Mouse (Mus musculus) gastrocnemius, postnatal 14 days (tissue): ENCODE results near the gene Etl4. TPM values are rescaled to one million over a fixed set of nuclear protein-coding genes. Genes with fewer than 3 reads are reported as not detected.

Source experiments
- DNase-seq: peaks from one replicate; pipeline ENCODE4 v3.0.0; 2021; ENCODE audit warnings: mixed read lengths
- intact Hi-C: fragments of 180-260 bp; cut with DNase I; formaldehyde crosslinking; loops from one replicate; pipeline ENCODE4 v1.15.1; 2025; ENCODE audit warnings: low total_unique reads
- total RNA-seq, 2 experiments: library from RNA; stranded (reverse); gene quantifications; 2 replicates each; pipeline ENCODE4 v1.2.3; 2021

Etl4 gene
- total RNA-seq, 2 experiments from 2014 or later, result 28.3 to 46.7 TPM

DNA sequence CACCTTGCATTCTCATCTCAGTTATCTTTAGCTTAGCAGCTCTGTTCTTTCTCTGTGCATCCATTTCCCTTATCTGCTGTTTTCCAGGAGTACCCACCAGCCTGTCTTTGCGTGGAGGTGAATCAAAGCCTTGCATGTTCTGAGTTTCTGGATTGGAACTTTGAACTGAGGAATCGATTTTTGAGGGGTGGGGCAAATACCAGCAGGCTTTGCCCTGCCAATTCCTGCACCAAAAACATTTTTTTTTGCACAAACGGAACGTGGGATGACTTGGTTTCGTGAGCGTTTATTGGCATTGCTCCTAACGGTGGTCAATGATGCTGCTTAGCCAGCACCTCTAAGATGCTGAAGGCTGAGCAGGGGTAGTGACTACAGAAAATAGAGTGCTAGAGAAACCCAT, 632.7 kb downstream of the Etl4 start:
- intact Hi-C loops, result no loop called here
- DNase-seq, result no peak

DNA sequence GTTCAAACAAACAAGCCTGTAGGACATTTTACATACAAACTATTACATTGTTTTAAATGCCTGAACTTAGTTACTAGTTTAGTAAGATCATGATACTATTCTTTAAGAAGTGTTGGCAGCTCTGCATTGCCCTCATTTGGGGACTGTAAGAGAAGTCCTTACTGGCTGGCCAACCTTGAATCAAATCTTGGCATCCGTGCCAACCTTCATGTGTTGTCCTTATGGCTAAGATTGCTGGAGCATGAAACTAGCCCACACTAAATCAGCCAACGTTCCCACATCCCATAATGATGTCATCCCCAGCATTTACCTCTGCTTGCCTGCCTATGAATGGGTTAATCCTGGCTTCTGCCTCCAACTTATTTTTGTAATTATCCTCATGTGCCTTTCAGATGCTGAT, 636.0 kb downstream of the Etl4 start:
- no peak for DNase-seq
- intact Hi-C loops, result no loop called here

DNA sequence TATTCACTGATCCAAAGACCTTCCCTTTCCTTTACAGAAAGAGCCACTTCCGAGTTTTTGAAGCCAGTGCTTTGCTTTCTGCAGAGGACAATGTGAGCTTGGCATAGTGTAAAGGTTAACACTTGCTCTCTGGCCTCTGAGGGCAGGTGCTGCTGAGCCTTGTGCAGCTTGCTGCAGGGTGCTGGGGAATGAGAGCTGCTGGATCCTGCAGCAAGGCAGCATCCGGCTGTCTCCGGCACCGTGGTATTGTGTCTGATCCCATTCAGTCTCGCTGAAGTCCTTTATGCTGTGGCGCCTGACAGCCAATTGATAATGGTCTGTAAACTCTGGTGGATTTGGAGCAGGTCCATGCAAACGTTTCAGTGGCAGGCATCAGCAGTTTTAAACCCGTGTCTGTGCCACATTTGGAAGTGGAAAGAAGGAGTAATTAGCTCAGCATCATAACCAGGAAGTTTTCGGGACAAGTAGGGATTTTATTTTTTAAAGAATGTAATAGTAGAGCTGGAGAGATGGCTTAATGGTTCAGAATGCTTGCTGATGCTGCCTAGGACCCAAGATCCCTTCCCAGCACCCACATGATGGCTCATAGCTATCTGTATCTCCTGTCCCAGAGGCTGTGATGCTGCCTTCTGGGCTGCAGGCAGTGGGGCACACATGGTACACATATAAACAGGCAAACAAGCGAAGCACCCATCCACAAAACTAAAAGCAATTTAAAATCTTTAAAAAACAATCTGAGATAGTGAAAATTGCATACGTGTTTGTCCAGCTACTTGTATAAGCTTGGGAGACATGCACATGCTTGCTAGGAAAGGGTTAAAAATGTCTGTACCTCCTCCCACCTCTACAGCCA, 637.1 kb downstream of the Etl4 start:
- intact Hi-C loops, result no loop called here
- DNase-seq, result no peak

DNA sequence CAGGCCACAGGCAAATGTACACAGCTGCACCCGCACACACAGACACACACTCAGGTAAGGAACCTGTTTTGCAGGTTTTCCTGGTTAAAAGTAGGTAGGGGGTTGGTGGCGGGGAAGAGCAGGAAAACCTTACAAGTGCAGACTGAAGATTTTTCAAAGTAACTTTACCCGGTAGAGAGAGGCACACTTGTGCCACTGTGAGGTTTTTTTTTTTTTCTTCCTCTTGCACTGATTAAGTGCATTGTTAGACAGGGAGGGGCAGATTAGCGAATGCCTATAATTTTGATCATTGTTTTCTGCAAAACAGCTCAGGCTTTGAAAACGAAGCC, 637.7 kb downstream of the Etl4 start:
- intact Hi-C loops, result no loop called here
- no peak for DNase-seq

DNA sequence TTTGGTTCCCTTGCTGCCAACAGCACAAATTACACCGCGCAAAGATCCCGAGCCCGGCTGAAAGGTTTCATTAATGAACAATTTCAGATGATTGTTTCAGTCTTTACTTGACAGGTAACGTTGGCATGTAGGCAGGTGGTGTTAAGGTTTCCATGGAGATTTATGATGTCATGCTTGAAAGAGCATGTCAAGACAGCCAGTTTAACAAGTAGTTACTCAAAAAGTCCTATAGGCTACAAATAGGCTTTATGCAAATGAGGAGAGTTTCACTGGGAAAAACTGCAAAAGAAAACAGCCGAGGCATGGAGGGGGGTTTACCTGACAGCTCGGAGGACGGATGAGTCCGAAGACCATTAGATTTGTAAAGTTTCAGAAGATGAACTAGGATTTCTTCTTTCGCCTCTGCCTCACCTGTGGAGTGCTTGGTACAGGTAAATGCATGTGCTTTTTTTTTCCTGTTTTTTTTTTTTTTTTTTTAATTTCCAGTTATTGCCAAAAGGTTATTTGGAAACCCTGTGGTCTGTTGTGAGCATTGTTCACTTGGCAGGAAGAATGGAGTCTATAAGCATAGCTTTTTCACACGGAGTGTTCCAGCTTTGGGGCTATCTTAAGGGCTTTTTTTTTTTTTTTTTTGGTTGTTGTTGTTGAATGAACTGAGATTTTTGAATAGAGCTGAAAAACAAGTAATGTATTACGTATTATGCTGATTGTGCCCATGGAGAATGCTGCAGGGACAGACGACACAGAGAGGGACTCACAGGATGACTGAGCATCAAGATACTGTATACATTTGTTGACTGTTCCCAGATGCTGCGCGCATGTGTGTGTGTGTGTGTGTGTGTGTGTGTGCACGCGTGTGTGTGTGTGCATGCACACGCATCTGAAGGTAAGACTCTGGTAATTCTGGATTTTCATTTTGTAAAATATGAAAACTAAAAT, 638.4 kb downstream of the Etl4 start:
- intact Hi-C loops, result no loop called here
- no peak for DNase-seq

DNA sequence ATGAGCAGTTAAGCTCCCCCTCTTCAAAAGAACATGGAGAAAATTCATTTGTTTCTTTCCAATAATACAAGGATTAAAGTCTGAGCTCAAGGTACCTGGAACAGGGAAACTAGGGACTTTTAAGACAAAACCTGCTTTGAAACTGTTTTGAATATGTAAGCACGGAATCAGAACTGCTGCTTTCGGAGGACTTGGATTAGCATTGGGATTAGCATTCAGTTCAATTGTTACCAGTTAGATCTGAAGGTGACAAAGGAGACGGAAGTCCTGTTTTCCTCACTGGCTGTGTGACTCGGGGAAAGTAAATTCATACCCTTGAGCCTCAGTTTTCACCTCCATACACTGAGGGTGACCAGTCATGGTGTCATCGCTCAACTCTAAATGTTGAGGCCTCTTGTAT, 639.5 kb downstream of the Etl4 start:
- intact Hi-C loops, result no loop called here
- no peak for DNase-seq

DNA sequence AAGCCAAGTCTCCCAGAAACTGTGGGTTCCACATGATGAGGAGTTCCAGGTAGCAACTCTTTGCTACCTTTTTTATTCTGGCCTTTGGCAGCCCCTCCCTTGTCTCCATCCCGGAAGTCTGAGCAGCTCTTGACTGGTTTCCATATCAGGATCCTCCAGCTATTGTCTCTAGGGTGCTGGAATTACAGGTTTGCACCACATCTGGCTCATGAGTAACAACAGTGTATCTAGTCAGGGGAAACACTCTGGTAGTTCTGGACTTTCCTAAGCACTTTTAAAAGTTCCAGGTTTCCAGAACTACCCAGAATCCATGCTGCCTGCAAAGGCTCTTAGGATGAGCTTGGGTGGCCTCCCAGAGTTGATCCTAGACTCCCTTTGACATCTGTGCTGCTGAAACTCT, 640.4 kb downstream of the Etl4 start:
- no peak for DNase-seq
- intact Hi-C loops, result no loop called here

DNA sequence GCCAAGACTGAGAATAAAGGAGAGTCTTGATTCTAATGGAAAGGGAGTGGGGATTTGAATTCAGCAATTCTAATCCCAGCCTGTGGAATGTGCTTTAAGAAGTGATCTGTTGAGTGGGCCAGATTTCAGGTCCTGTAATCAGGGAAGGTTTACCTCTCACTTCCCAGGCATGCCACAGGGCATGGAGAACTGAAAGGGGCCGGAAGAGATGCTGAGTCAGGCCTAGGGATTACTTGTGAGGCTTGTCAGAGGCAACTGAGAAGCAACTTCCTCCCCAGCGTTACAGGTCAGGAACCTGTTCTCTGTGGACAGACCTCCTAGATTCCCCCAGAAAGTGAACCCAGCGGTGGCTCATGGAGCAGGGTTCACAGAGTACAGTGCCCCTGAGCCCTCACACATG, 646.1 kb downstream of the Etl4 start:
- intact Hi-C loops, result no loop called here
- no peak for DNase-seq

DNA sequence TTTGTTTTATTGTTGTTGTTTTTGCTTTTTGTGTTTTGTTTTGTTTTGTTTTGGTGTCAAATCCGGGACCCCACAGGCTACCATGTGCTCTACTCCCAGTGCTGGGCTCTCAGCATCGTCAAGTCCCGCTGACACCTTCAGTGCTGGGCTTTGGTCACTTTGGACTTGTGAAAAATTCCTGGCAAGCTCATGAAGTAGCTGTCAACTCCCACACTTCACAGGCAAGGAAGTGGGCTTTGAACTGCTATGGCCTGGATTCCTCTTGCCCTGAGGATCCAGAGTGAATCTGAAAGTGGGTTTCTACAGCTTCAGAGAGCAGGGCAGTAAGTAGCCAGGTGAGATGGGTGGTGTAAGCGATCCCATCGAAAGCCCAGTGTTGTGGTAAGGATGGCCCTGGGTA, 649.5 kb downstream of the Etl4 start:
- intact Hi-C loops, result no loop called here
- no peak for DNase-seq

DNA sequence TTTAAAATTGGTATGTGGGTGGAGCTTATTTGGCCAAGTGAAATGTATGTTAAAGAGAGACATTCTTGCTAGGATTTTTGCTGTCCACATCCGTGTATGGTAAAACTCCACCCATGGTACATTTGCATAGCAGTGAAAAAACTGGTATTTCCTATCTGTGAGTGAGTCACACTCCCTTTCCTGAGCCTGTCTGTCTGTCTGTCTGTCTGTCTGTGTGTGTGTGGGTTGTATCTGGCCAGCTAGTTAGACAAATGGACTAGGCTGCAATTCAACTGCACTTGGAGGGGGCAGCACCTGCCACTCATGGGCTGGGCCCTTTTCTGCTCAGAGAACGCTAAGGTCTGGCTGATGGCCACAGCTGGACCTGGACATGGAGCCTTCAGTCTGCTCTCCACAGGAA, 650.1 kb downstream of the Etl4 start:
- intact Hi-C loops, result no loop called here
- peak; percentile 17 for DNase-seq

DNA sequence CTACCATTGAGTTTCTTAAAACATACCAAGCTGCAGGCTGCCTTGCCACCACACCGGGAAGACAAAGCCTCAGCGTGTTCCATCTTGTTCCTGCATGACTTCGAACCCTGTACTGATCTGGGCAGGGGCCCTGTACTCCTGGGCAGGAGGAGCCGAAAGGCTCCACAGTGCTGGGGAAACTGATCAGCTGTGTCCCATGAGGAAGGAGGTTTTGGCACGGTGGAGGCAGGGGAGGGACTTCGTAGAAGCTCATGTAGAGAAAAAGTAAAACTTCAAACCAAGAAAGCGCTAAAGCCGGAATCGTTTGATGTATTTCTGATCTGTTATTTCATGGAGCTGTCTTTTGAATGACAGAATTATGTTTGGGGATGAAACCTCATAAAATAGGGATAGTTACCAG, 651.0 kb downstream of the Etl4 start:
- no peak for DNase-seq
- intact Hi-C loops, result no loop called here

DNA sequence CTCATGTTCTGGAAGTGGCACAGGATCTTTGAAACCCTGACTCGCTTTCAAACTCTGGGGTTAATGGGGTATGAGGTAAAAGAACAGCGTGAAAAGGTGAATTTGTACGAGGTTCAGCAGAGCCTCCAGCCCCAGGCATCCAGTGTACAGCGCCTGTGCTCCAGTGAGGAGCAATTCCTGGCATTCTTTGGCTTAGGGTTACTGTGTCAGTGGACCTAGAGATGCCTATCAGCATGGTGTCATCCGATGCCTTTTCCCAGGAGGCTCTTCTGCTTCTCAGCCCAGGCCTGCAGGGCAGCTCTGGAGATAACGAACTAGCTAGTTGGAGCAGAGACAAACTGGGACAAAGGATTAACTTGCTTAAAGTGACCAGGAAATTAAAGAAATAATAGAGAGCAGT, 653.5 kb downstream of the Etl4 start:
- DNase-seq, result no peak
- intact Hi-C loops, result no loop called here

DNA sequence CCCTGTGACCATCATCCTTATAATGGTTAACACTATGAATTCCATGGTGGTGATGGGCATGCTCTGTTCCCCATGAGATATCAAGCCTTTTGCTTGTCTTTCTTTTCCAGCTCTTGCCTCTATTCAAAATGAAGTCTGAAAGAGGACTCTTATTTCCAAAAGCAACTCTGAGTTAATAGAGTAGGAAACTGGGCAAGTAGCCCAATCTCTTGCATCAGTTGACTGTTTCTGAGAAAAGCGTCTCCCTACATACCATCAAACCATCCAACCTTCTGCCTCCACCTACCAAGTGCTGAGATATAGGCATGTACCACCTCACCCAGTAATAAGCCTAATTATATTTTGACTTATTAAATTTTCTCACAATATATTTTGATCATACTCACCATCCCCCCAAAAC, 658.9 kb downstream of the Etl4 start:
- no peak for DNase-seq
- intact Hi-C loops, result no loop called here

DNA sequence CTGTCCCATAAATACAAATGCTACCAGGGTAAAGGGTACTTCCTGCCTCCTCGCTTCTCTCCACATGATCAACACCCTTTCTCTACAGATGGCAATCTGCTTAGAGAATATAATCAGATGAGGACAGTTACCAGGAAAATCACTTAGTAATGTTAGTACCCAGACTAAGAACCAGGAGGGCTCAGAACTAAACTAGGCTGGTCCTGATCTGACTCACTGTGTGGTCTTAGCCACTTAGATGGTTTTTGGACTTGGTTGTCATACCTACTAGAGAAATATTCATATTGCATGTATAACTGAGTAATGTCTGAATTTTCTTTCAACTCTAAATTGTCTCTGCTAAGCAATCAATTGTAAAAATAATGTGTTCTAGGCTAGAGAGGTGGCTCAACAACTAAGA, 662.4 kb downstream of the Etl4 start:
- intact Hi-C loops, result no loop called here
- no peak for DNase-seq

DNA sequence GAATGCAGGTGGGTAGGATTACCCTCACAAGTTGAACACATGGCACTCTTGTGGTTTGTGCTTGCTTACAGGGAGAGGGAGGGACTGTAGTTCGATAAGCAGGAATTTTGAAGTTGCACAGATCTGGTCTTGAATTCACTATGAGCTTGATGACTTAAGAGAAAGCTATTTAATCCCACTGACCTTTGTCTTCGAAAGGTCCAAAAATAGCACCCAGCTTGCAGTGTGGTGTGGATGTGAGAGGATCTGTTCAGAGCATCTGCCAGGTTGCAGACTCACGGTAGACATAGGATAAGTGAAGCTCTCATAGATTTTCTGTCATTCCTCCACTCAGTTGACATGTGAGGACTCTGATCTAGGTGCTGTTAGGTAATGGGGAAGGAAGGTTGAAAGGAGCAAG, 670.8 kb downstream of the Etl4 start:
- intact Hi-C loops, result no loop called here
- DNase-seq, result no peak

DNA sequence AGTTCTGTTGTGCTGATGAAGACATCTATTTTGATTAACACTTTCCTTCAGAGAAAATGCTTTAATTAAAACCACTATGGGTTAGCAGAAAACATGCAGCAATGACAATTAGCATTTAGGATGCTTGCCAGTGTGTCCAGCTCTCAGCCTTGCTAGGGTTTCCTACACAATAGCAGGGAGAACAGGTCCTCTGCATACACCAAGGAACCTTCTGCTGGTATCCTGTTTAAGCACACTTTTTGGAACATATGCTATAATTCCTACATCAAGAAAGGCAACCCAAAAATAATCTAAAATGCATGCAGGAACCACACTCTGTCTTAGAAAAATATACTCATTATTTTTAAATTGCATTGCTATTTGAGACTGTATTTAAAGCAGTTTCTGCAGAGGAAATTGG, 673.5 kb downstream of the Etl4 start:
- intact Hi-C loops, result no loop called here
- DNase-seq, result no peak

DNA sequence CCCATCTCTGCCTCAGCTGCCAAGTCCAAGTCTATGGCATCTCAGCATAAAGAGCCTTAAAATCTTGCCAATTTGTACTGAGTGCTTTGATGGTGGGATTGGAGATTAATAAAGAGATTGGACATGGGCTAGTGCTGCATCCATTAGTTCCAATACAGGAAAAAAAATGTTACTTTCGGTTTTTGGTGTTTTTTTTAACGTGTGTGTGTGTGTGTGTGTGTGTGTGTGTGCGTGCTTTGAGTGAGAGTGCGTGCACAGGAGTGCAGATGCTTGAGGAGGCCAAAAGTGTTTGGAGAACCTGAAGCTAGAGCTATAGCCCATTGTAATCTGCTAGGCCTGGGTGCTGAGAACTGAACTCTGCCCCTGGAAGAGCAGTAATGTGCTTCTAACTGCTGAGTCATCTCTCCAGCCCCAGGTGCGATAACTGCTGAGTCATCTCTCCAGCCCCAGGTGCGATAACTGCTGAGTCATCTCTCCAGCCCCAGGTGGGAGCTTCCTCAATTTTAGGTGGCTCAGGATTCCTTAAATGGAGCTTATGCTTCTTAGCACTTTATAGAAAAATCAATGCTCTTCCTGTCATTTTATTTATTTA, 674.1 kb downstream of the Etl4 start:
- intact Hi-C loops, result no loop called here
- no peak for DNase-seq

DNA sequence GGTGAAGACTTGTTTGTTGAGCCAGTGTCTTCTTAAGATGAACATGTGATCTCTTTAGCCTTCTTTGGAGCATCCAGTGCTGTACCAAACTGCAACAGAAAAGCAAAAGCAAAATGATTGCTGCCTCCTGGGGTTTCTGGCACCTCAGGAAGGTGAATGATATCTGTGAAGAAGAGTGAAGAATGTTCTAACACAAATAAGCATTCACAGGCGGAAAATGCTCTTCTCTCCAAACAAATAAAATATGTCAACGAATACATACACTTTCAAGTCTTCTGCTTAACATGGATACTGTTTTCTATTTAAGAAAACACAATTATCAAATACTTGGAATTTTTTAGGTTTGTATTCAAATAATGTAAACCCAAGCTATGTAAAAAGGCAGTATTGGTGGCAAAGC, 678.3 kb downstream of the Etl4 start:
- intact Hi-C loops, result no loop called here
- no peak for DNase-seq

DNA sequence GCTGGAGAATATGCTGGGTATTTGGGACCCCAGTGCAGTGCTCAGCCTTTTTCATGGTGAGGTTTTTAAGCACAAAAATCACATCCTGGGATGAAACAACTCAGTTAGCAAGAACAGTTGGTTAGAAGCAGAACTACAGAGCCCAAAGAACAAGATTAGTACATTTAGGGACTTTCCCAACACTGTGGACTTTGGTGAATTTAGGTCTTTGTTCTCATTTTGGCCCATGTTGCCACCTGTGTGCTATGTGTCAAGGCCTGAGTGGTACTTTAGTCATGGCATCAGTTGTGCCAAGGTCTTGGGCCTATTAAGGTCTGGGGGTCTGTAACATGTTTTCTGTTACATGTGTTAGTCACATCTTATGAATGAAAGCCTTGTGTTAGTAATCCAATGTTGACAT, 679.1 kb downstream of the Etl4 start:
- no peak for DNase-seq
- intact Hi-C loops, result no loop called here

DNA sequence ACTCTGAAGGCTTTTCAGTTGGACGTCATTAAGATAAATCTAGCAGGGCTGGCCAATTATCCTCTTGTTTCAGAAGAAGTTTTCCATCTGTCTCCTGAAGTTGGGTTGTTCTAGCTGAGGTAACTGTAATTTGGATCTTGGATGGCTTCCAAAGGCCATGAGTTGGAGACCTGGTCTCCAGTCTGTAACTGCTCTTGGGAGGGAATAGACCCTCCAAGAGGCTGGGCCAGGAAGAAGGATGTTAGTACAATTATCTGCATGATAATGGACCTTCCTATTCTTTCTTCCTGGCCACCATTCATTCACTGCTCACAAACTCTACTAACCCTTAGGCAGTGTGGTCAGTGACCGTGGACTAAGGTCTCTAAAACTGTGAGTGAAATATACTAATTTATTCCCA, 684.5 kb downstream of the Etl4 start:
- intact Hi-C loops, result no loop called here
- DNase-seq, result no peak

DNA sequence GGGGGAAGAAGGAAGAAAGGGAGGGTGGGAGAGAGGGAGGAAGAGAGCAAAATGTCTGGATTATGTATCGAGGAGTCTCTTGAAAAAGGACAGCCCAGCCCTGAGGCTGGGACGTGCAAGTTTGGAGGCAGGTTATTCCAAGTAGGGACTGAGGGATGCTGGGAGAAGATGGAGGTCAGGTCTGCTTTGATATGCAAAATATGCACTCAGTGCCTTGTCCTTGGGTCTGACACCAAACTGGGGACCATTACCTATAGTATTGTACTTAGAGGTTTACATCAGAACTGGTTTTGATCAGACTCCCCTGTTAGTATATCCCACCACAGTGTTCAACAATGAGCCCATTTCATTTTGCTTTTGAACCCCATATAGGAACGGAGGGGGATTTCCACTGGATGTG, 685.4 kb downstream of the Etl4 start:
- intact Hi-C loops, result no loop called here
- DNase-seq, result no peak
